Mouse (Mus musculus) cortical plate, adult 2 months (tissue): ENCODE measurements around the gene Dph5. TPM values are rescaled to one million over a fixed set of nuclear protein-coding genes. Genes with fewer than 3 reads are reported as not detected.

ENCODE experiments used
- H3K27ac ChIP-seq: fragments of 200-500 bp; 2 replicates; pipeline ENCODE4 v1.5.1; 2012; ENCODE audit warnings: low read length, control low read depth, inconsistent platforms; ENCODE audit not compliant: insufficient read depth
- H3K4me1 ChIP-seq: fragments of 200-500 bp; 2 replicates; pipeline ENCODE4 v1.6.1; 2011; ENCODE audit warnings: low read length; ENCODE audit not compliant: control insufficient read depth, insufficient read depth
- H3K4me3 ChIP-seq: fragments of 200-500 bp; 2 replicates; pipeline ENCODE4 v1.5.1; 2011; ENCODE audit warnings: mild to moderate bottlenecking, low read length, control low read depth; ENCODE audit not compliant: insufficient read depth
- CTCF ChIP-seq: fragments of 200-500 bp; IDR thresholded peaks from 2 replicates; pipeline ENCODE4 v1.5.1; 2011; ENCODE audit warnings: mild to moderate bottlenecking, control low read depth, low read length; ENCODE audit not compliant: insufficient read depth; ENCODE audit errors: extremely low read depth
- POLR2A ChIP-seq: fragments of 200-500 bp; IDR thresholded peaks from 2 replicates; pipeline ENCODE4 v1.6.1; 2011; ENCODE audit warnings: mild to moderate bottlenecking, low read length, control low read depth; ENCODE audit not compliant: insufficient read depth; ENCODE audit errors: extremely low read depth
- polyA plus RNA-seq: library from polyadenylated mRNA; depleted of rRNA; stranded (reverse); fragments of >200 nt; gene quantifications from 2 replicates; pipeline ENCODE4 v1.2.3, GENCODE M21; 2012

The Dph5 gene
- polyA plus RNA-seq, 1 experiment: 14.2 TPM

- TF ChIP-seq CTCF (no peak), POLR2A (no peak)
- H3K4me1 ChIP-seq: no peaks in the 10 kb centered on the region
- no peak overlapping the region for H3K4me3 ChIP-seq
- H3K27ac ChIP-seq: no peak overlapping the region
Measured at GRCm38 (mm10) chr3:115926531-115926930, 38.9 kb downstream of the Dph5 start.

GRCm38 (mm10) chr3:115931701-115932100 is 44.1 kb downstream of the Dph5 start:
- no peak overlapping the region for H3K4me3 ChIP-seq
- H3K4me1 ChIP-seq: peaks cover 4% of the 10 kb centered on the region; the same call in 1 of the 2 replicates
- H3K27ac ChIP-seq: no peak overlapping the region
- no peak for TF ChIP-seq POLR2A
- TF ChIP-seq CTCF: no peak

- no peak for TF ChIP-seq POLR2A
- no peak for TF ChIP-seq CTCF
- Histone ChIP-seq H3K4me1 (peaks cover 4% of the 10 kb centered on the region; the same call in 1 of the 2 replicates), H3K27ac (no peak overlapping the region), H3K4me3 (no peak overlapping the region)
Measured at GRCm38 (mm10) chr3:115933293-115934186, 45.9 kb downstream of the Dph5 start.

GRCm38 (mm10) chr3:115936734-115937599 is 49.3 kb downstream of the Dph5 start:
- peak; percentile 63 for TF ChIP-seq CTCF
- no peak for TF ChIP-seq POLR2A
- Histone ChIP-seq H3K27ac (no peak overlapping the region), H3K4me3 (no peak overlapping the region), H3K4me1 (peaks cover 4% of the 10 kb centered on the region; the same call in 1 of the 2 replicates)

GRCm38 (mm10) chr3:115937807-115938206 is 50.2 kb downstream of the Dph5 start:
- TF ChIP-seq CTCF (no peak), POLR2A (no peak)
- Histone ChIP-seq H3K4me3 (no peak overlapping the region), H3K4me1 (peaks cover 4% of the 10 kb centered on the region; the same call in 1 of the 2 replicates), H3K27ac (no peak overlapping the region)

GRCm38 (mm10) chr3:115940510-115940909 is 52.9 kb downstream of the Dph5 start:
- Histone ChIP-seq H3K4me3 (no peak overlapping the region), H3K4me1 (no peaks in the 10 kb centered on the region), H3K27ac (no peak overlapping the region)
- no peak for TF ChIP-seq CTCF
- TF ChIP-seq POLR2A: no peak

- H3K4me3 ChIP-seq: no peak overlapping the region
- no peaks in the 10 kb centered on the region for H3K4me1 ChIP-seq
- TF ChIP-seq POLR2A (no peak), CTCF (no peak)
- H3K27ac ChIP-seq: no peak overlapping the region
Measured at GRCm38 (mm10) chr3:115941464-115941863, 53.8 kb downstream of the Dph5 start.

GRCm38 (mm10) chr3:115944376-115944775 is 56.7 kb downstream of the Dph5 start:
- TF ChIP-seq CTCF (no peak), POLR2A (no peak)
- Histone ChIP-seq H3K4me1 (no peaks in the 10 kb centered on the region), H3K4me3 (no peak overlapping the region), H3K27ac (no peak overlapping the region)

GRCm38 (mm10) chr3:115946272-115946671 is 58.6 kb downstream of the Dph5 start:
- no peaks in the 10 kb centered on the region for H3K4me1 ChIP-seq
- H3K4me3 ChIP-seq: no peak overlapping the region
- H3K27ac ChIP-seq: no peak overlapping the region
- no peak for TF ChIP-seq POLR2A
- TF ChIP-seq CTCF: no peak

GRCm38 (mm10) chr3:115949220-115949920 is 61.7 kb downstream of the Dph5 start:
- Histone ChIP-seq H3K27ac (no peak overlapping the region), H3K4me3 (no peak overlapping the region), H3K4me1 (no peaks in the 10 kb centered on the region)
- TF ChIP-seq POLR2A: no peak
- no peak for TF ChIP-seq CTCF
